Mouse (Mus musculus) embryonic facial prominence, embryonic 15.5 days (tissue): ENCODE results near the gene 2310061I04Rik. TPM values are rescaled to one million over a fixed set of nuclear protein-coding genes. Genes with fewer than 3 reads are reported as not detected.

Experiments used
- ATAC-seq: fragments of 200-750 bp; cut with Nextera tagmentation; 2 replicates; pipeline ENCODE4 v1.8.0; 2017; ENCODE audit warnings: low read depth, moderate TSS enrichment; ENCODE audit not compliant: insufficient number of reproducible peaks, low FRiP score, low TSS enrichment
- H3K27ac ChIP-seq: fragments of 300-500 bp; sonication (generic); replicated peaks from 2 replicates; pipeline ENCODE4 v1.5.1; 2015; ENCODE audit warnings: mild to moderate bottlenecking, inconsistent platforms
- H3K27me3 ChIP-seq: fragments of 300-500 bp; sonication (generic); 2 replicates; pipeline ENCODE4 v1.6.1; 2015; ENCODE audit warnings: inconsistent platforms
- H3K36me3 ChIP-seq: fragments of 300-500 bp; sonication (generic); 2 replicates; pipeline ENCODE4 v1.6.1; 2015; ENCODE audit warnings: mild to moderate bottlenecking, inconsistent platforms
- H3K4me1 ChIP-seq: fragments of 300-500 bp; sonication (generic); 2 replicates; pipeline ENCODE4 v1.6.1; 2015; ENCODE audit warnings: inconsistent platforms
- H3K4me2 ChIP-seq: fragments of 300-500 bp; sonication (generic); replicated peaks from 2 replicates; pipeline ENCODE4 v1.6.1; 2015; ENCODE audit warnings: mild to moderate bottlenecking, inconsistent platforms
- H3K4me3 ChIP-seq: fragments of 300-500 bp; sonication (generic); replicated peaks from 2 replicates; pipeline ENCODE4 v1.5.1; 2015; ENCODE audit warnings: mild to moderate bottlenecking, inconsistent platforms
- H3K9ac ChIP-seq: fragments of 300-500 bp; sonication (generic); 2 replicates; pipeline ENCODE4 v1.6.1; 2015; ENCODE audit warnings: inconsistent platforms
- H3K9me3 ChIP-seq: fragments of 300-500 bp; sonication (generic); replicated peaks from 2 replicates; pipeline ENCODE4 v1.6.1; 2016; ENCODE audit warnings: inconsistent platforms
- WGBS: fragments of 180-500 bp; shearing (Covaris S2); methylation state at CpG from one replicate; pipeline ENCODE4 v1.1.7; 2015; 5-methylcytosine and 5-hydroxymethylcytosine counted together
- polyA plus RNA-seq: library from polyadenylated mRNA; unstranded; fragments of >200 nt; fragmentation: Nextera tagmentation; extraction: Ambion mirVana; gene quantifications from 2 replicates; pipeline ENCODE4 v1.2.1, GENCODE M21; 2015

The 2310061I04Rik gene
- polyA plus RNA-seq, 1 experiment from 2014 or later: 22.3 TPM

- H3K4me1 ChIP-seq: no peaks in the 10 kb centered on the region
- H3K9ac ChIP-seq: no peak overlapping the region
- no peaks in the 10 kb centered on the region for H3K27me3 ChIP-seq
- H3K36me3 ChIP-seq: peaks cover 88% of the 10 kb centered on the region
- 78% methylated on average over 11 of the region's 17 CpGs for WGBS
- no peak overlapping the region for H3K4me3 ChIP-seq
- ATAC-seq: no peak
- H3K4me2 ChIP-seq: no peak overlapping the region
- H3K9me3 ChIP-seq: no peaks in the 10 kb centered on the region
- H3K27ac ChIP-seq: no peak overlapping the region
These were observed 9.5 kb downstream of the 2310061I04Rik start for GRCm38 (mm10) chr17:35887725-35888124.

GRCm38 (mm10) chr17:35883777-35884176 is 13.5 kb downstream of the 2310061I04Rik start:
- Histone ChIP-seq H3K27me3 (no peaks in the 10 kb centered on the region), H3K36me3 (peaks cover 68% of the 10 kb centered on the region), H3K27ac (no peak overlapping the region), H3K4me1 (peaks cover 13% of the 10 kb centered on the region), H3K9ac (no peak overlapping the region), H3K4me2 (no peak overlapping the region), H3K4me3 (no peak overlapping the region), H3K9me3 (no peaks in the 10 kb centered on the region)
- ATAC-seq: no peak
- WGBS: 94% methylated on average over 14 of the region's 14 CpGs

GRCm38 (mm10) chr17:35882924-35883323 is 14.3 kb downstream of the 2310061I04Rik start:
- no peak overlapping the region for H3K27ac ChIP-seq

GRCm38 (mm10) chr17:35879245-35880057 is 17.8 kb downstream of the 2310061I04Rik start, which contains the start of gene Dhx16:
Gene Dhx16, plus strand, starts transcription at chr17:35879819.
- Histone ChIP-seq H3K27me3 (no peaks in the 10 kb centered on the region), H3K4me1 (peaks cover 13% of the 10 kb centered on the region), H3K27ac (peak within 1 kb of the TSS; percentile 66), H3K36me3 (peaks cover 51% of the 10 kb centered on the region), H3K9me3 (no peaks in the 10 kb centered on the region), H3K4me2 (peak within 1 kb of the TSS; percentile 72), H3K4me3 (peak within 1 kb of the TSS; percentile 97), H3K9ac (peak within 1 kb of the TSS; percentile 90)
- peak; percentile 89 for ATAC-seq
- 5% methylated on average over 66 of the region's 66 CpGs for WGBS

More at GRCm38 (mm10) chr17:35882924-35883323, 14.3 kb downstream of the 2310061I04Rik start:
- Histone ChIP-seq H3K9ac (no peak overlapping the region), H3K4me1 (peaks cover 13% of the 10 kb centered on the region), H3K27me3 (no peaks in the 10 kb centered on the region), H3K36me3 (peaks cover 59% of the 10 kb centered on the region), H3K4me2 (no peak overlapping the region), H3K9me3 (no peaks in the 10 kb centered on the region), H3K4me3 (no peak overlapping the region)
- WGBS: 92% methylated on average over 17 of the region's 17 CpGs
- ATAC-seq: no peak

GRCm38 (mm10) chr17:35874721-35875120 is 22.5 kb downstream of the 2310061I04Rik start:
- no peaks in the 10 kb centered on the region for H3K27me3 ChIP-seq
- no peak overlapping the region for H3K27ac ChIP-seq
- ATAC-seq: no peak
- peaks cover 44% of the 10 kb centered on the region for H3K36me3 ChIP-seq
- H3K9me3 ChIP-seq: no peaks in the 10 kb centered on the region
- no peak overlapping the region for H3K9ac ChIP-seq
- WGBS: 74% methylated on average over 6 of the region's 6 CpGs
- H3K4me3 ChIP-seq: no peak overlapping the region
- H3K4me2 ChIP-seq: no peak overlapping the region
- H3K4me1 ChIP-seq: peaks cover 32% of the 10 kb centered on the region

GRCm38 (mm10) chr17:35873774-35874519 is 23.3 kb downstream of the 2310061I04Rik start:
- Histone ChIP-seq H3K9me3 (no peaks in the 10 kb centered on the region), H3K4me2 (peak overlapping the region; percentile 19; the same call in 1 of the 2 replicates), H3K36me3 (peaks cover 44% of the 10 kb centered on the region), H3K27ac (peak overlapping the region; percentile 51; the same call in 1 of the 2 replicates), H3K4me1 (peaks cover 37% of the 10 kb centered on the region), H3K27me3 (no peaks in the 10 kb centered on the region), H3K9ac (no peak overlapping the region), H3K4me3 (0 out of 2 replicates have a peak overlapping the region, but pooled peaks have one; percentile 4)
- no peak; the same call in 1 of the 2 replicates for ATAC-seq
- 30% methylated on average over 21 of the region's 21 CpGs for WGBS

- Histone ChIP-seq H3K36me3 (peaks cover 35% of the 10 kb centered on the region), H3K9ac (no peak overlapping the region), H3K9me3 (no peaks in the 10 kb centered on the region), H3K27me3 (no peaks in the 10 kb centered on the region), H3K4me3 (peak overlapping the region; percentile 72), H3K4me2 (peak overlapping the region; percentile 77), H3K27ac (peak overlapping the region; percentile 78; the same call in 1 of the 2 replicates), H3K4me1 (peaks cover 60% of the 10 kb centered on the region)
- no peak for ATAC-seq
- 79% methylated on average over 8 of the region's 8 CpGs for WGBS
These were observed 26.1 kb downstream of the 2310061I04Rik start for GRCm38 (mm10) chr17:35870884-35871696.

- Histone ChIP-seq H3K9me3 (no peaks in the 10 kb centered on the region), H3K9ac (peak overlapping the region; percentile 35), H3K4me1 (peaks cover 60% of the 10 kb centered on the region), H3K4me3 (peak overlapping the region; percentile 72), H3K36me3 (peaks cover 30% of the 10 kb centered on the region), H3K27me3 (no peaks in the 10 kb centered on the region), H3K4me2 (peak overlapping the region; percentile 77), H3K27ac (peak overlapping the region; percentile 78)
- ATAC-seq: no peak
- 36% methylated on average over 9 of the region's 9 CpGs for WGBS
These were observed 26.9 kb downstream of the 2310061I04Rik start for GRCm38 (mm10) chr17:35870151-35870883.

GRCm38 (mm10) chr17:35869346-35870067 is 27.7 kb downstream of the 2310061I04Rik start:
- Histone ChIP-seq H3K4me1 (peaks cover 68% of the 10 kb centered on the region), H3K4me3 (peak overlapping the region; percentile 72), H3K4me2 (peak overlapping the region; percentile 77), H3K9me3 (no peaks in the 10 kb centered on the region), H3K36me3 (peaks cover 21% of the 10 kb centered on the region), H3K27me3 (no peaks in the 10 kb centered on the region), H3K9ac (peak overlapping the region; percentile 37; the same call in 1 of the 2 replicates), H3K27ac (peak overlapping the region; percentile 78)
- 3% methylated on average over 7 of the region's 7 CpGs for WGBS
- no peak for ATAC-seq

- under 1% methylated on average over 7 of the region's 7 CpGs for WGBS
- Histone ChIP-seq H3K27me3 (no peaks in the 10 kb centered on the region), H3K4me1 (peaks cover 72% of the 10 kb centered on the region), H3K36me3 (peaks cover 16% of the 10 kb centered on the region), H3K9ac (peak overlapping the region; percentile 69), H3K9me3 (no peaks in the 10 kb centered on the region), H3K4me3 (peak overlapping the region; percentile 72), H3K4me2 (peak overlapping the region; percentile 77), H3K27ac (peak overlapping the region; percentile 99)
- no peak for ATAC-seq
These were observed 28.3 kb downstream of the 2310061I04Rik start for GRCm38 (mm10) chr17:35868961-35869345.
